Mouse (Mus musculus) cortical plate, adult 2 months (tissue): ENCODE measurements around the gene Gm9040. TPM values are rescaled to one million over a fixed set of nuclear protein-coding genes. Genes with fewer than 3 reads are reported as not detected.
"Not testable (repeated sequence)": the region's sequence is repeated elsewhere in the genome, so short reads cannot be mapped to it uniquely, and the experiment has no call there.

Source experiments
- H3K27ac ChIP-seq: fragments of 200-500 bp; 2 replicates; pipeline ENCODE4 v1.5.1; 2012; ENCODE audit warnings: low read length, control low read depth, inconsistent platforms; ENCODE audit not compliant: insufficient read depth
- H3K4me1 ChIP-seq: fragments of 200-500 bp; 2 replicates; pipeline ENCODE4 v1.6.1; 2011; ENCODE audit warnings: low read length; ENCODE audit not compliant: control insufficient read depth, insufficient read depth
- H3K4me3 ChIP-seq: fragments of 200-500 bp; 2 replicates; pipeline ENCODE4 v1.5.1; 2011; ENCODE audit warnings: mild to moderate bottlenecking, low read length, control low read depth; ENCODE audit not compliant: insufficient read depth
- CTCF ChIP-seq: fragments of 200-500 bp; IDR thresholded peaks from 2 replicates; pipeline ENCODE4 v1.5.1; 2011; ENCODE audit warnings: mild to moderate bottlenecking, control low read depth, low read length; ENCODE audit not compliant: insufficient read depth; ENCODE audit errors: extremely low read depth
- POLR2A ChIP-seq: fragments of 200-500 bp; IDR thresholded peaks from 2 replicates; pipeline ENCODE4 v1.6.1; 2011; ENCODE audit warnings: mild to moderate bottlenecking, low read length, control low read depth; ENCODE audit not compliant: insufficient read depth; ENCODE audit errors: extremely low read depth
- polyA plus RNA-seq: library from polyadenylated mRNA; depleted of rRNA; stranded (reverse); fragments of >200 nt; gene quantifications from 2 replicates; pipeline ENCODE4 v1.2.3, GENCODE M21; 2012; rRNA removed

Gm9040 gene
- polyA plus RNA-seq: not detected in 2 replicates

DNA sequence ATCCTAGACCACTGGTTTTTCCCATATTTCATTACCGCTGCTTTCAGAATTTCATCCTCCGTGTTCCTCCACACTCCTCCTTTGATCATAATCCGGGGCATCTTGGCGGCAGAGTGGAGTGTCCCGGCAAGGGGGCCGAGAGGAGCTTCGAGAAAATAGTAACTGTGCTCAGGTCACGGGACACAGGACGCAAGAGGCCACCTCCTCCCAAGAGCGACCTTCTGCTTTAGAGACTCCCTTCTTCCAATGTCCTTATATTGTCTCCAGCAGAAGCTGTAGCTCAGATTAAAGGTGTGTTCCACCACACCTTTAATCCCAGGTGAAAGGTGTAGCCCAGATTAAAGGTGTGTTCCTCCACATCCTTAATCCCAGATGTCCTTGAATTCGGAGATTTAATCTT is at the start of gene Gm9040:
Gene Gm9040 (minus strand): TSS at position 101 of the 400 bp plus-strand sequence.
- H3K27ac ChIP-seq, H3K4me1 ChIP-seq, H3K4me3 ChIP-seq: not testable (repeated sequence)

DNA sequence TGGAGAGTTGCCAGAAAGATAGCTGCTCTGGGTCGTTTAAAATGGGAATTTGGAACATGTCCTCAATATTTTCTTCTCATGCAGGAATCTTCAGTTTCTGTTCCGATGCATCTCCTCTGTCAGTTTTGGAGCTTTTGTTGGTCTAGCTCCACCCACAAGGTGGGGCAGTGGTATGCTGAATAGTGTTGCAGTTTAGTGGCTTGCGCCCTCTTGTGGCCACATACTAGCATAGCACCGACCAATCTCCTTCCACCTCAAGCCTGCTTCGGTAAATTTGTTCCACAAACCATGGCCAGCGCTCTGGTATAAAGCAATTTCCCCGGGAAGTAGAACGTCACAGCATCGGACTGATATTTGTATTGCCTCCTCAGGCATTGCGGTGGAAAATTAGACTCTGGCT is 43.7 kb upstream of the Gm9040 start:
- no peak for TF ChIP-seq POLR2A
- TF ChIP-seq CTCF: peak; percentile 97
- Histone ChIP-seq H3K27ac (no peak overlapping the region), H3K4me1 (no peaks in the 10 kb centered on the region), H3K4me3 (no peak overlapping the region)

DNA sequence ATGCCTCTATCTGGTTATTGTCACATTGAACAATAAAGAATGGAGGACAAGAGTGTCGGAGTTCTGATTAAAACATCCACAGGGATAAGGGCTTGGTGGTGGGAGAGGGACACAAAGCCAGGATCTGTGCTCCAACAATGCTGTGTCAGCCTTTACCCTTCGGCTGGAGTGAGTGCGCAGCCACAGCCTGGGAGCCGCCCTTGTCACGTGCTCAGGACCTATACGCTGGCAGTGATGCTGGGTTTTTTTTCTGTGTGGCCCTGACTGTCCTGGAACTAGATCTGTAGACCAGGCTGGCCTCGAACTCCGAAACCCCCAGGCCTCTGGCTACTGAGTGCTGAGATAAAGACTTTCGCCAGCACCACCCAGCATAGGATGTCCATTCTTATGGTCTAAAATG is 42.7 kb upstream of the Gm9040 start:
- TF ChIP-seq CTCF (no peak), POLR2A (no peak)
- Histone ChIP-seq H3K27ac (no peak overlapping the region), H3K4me1 (no peaks in the 10 kb centered on the region), H3K4me3 (no peak overlapping the region)

DNA sequence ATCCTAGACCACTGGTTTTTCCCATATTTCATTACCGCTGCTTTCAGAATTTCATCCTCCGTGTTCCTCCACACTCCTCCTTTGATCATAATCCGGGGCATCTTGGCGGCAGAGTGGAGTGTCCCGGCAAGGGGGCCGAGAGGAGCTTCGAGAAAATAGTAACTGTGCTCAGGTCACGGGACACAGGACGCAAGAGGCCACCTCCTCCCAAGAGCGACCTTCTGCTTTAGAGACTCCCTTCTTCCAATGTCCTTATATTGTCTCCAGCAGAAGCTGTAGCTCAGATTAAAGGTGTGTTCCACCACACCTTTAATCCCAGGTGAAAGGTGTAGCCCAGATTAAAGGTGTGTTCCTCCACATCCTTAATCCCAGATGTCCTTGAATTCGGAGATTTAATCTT is 27.2 kb upstream of the Gm9040 start, which contains the start of gene Gm9049:
Gene Gm9049 (minus strand): TSS at position 101 of the 400 bp plus-strand sequence.
- not testable (repeated sequence) for H3K4me3 ChIP-seq, H3K27ac ChIP-seq, H3K4me1 ChIP-seq

DNA sequence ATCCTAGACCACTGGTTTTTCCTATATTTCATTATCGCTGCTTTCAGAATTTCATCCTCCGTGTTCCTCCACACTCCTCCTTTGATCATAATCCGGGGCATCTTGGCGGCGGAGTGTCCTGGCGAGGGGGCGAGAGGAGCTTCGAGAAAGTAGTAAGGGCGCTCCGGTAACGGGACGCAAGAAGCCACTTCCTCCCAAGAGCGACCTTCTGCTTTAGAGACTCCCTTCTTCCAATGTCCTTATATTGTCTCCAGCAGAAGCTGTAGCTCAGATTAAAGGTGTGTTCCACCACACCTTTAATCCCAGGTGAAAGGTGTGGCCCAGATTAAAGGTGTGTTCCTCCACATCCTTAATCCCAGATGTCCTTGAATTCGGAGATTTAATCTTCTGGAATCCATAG is 21.8 kb upstream of the Gm9040 start, which contains the start of gene Gm9048:
Gene Gm9048 (minus strand): TSS at position 101 of the 400 bp plus-strand sequence.
- H3K4me1 ChIP-seq, H3K27ac ChIP-seq, H3K4me3 ChIP-seq: not testable (repeated sequence)

DNA sequence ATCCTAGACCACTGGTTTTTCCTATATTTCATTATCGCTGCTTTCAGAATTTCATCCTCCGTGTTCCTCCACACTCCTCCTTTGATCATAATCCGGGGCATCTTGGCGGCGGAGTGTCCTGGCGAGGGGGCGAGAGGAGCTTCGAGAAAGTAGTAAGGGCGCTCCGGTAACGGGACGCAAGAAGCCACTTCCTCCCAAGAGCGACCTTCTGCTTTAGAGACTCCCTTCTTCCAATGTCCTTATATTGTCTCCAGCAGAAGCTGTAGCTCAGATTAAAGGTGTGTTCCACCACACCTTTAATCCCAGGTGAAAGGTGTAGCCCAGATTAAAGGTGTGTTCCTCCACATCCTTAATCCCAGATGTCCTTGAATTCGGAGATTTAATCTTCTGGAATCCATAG is 16.4 kb upstream of the Gm9040 start, which contains the start of gene Gm9046:
Gene Gm9046 (minus strand): TSS at position 101 of the 400 bp plus-strand sequence.
- H3K27ac ChIP-seq, H3K4me1 ChIP-seq, H3K4me3 ChIP-seq: not testable (repeated sequence)

DNA sequence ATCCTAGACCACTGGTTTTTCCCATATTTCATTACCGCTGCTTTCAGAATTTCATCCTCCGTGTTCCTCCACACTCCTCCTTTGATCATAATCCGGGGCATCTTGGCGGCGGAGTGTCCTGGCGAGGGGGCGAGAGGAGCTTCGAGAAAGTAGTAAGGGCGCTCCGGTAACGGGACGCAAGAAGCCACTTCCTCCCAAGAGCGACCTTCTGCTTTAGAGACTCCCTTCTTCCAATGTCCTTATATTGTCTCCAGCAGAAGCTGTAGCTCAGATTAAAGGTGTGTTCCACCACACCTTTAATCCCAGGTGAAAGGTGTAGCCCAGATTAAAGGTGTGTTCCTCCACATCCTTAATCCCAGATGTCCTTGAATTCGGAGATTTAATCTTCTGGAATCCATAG is 11.0 kb upstream of the Gm9040 start, which contains the start of gene Gm9045:
Gene Gm9045 (minus strand): TSS at position 101 of the 400 bp plus-strand sequence.
- H3K4me1 ChIP-seq, H3K27ac ChIP-seq, H3K4me3 ChIP-seq: not testable (repeated sequence)

DNA sequence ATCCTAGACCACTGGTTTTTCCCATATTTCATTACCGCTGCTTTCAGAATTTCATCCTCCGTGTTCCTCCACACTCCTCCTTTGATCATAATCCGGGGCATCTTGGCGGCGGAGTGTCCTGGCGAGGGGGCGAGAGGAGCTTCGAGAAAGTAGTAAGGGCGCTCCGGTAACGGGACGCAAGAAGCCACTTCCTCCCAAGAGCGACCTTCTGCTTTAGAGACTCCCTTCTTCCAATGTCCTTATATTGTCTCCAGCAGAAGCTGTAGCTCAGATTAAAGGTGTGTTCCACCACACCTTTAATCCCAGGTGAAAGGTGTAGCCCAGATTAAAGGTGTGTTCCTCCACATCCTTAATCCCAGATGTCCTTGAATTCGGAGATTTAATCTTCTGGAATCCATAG is 5.5 kb upstream of the Gm9040 start, which contains the start of gene Gm9044:
Gene Gm9044 (minus strand): TSS at position 101 of the 400 bp plus-strand sequence.
- H3K4me3 ChIP-seq, H3K27ac ChIP-seq, H3K4me1 ChIP-seq: not testable (repeated sequence)

DNA sequence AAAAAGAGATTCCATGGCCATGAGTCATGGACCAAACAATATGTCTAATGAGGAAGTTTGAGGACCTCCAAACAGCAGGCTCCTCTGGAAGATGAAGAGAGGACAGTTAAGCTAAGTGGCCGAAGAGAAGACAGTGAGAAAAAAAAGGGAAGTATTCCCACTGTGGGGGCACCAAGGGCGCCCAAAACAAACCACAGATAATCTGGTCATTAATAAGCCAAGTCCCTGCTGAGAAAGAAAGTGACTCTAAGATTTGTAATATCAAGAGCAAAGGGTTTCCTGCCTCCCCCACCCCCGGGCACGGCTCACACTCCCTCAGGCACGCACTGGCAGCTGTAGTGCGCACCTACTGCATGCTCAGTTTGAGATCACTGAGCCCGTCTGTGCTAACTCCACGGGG is 7.7 kb downstream of the Gm9040 start:
- no peaks in the 10 kb centered on the region for H3K4me1 ChIP-seq
- H3K4me3 ChIP-seq: no peak overlapping the region
- TF ChIP-seq POLR2A: no peak
- no peak for TF ChIP-seq CTCF
- H3K27ac ChIP-seq: no peak overlapping the region

DNA sequence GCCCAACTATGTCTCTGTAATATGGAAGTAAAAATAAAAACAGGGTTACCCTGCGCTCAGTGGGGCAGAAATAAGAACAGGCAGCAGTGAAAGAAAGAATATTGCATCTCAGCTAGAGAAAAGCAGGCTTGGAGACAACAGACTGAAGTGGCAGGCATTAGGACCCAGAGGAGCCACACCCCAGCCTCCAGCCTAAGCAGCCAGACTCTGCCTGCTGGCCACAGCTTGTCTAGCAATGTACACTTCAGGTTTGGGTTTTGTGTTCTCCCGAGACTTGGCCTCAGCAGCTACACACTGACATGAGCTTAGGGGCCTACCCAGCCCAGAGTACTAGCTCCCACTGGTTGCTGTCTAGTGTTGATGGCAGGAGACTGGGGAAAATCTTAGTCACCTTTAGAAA is 24.6 kb downstream of the Gm9040 start:
- not testable (repeated sequence) for H3K27ac ChIP-seq, H3K4me3 ChIP-seq, H3K4me1 ChIP-seq

DNA sequence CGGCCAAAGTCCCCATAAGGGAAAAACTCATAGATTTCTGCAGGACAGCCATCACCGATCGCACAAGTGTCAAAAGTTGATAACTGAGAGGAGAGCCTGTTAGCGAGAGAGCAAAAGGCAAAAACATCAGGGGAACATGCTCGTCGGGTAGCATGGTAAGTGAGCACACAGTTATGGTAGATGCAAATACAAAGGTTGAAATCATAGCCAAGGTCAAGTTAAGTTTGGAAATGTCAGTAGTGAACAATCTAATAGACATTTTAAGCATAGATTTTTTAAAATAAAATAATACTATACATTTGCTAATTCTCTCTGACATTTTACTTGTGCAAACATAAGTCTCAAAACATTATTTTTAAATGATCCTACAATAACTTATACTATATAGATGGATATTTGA is 31.8 kb downstream of the Gm9040 start, which contains the start of gene Iltifb:
Gene Iltifb (minus strand): TSS at position 101 of the 400 bp plus-strand sequence.
- Histone ChIP-seq H3K27ac (no peak within 1 kb of the TSS), H3K4me3 (no peak within 1 kb of the TSS), H3K4me1 (no peaks in the 10 kb centered on the region)
- TF ChIP-seq POLR2A: no peak
- TF ChIP-seq CTCF: no peak

DNA sequence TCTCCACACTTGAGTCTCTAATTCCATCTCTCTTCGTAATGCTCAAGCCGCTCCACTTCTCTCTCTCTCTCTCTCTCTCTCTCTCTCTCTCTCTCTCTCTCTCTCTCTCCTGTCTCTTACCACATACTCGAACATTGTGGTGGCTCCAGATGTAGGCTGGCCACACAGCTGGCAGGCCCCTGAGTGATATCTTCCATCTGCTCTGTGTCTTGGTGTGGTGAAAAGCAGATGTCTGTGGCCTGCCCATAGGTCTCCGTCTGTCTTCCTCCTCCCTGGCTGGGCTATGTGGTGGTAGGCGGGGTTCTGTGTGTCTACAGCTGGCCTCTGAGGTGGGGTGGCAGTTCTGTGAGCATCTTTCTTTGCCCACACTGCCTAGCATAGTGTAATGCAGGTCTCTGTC is 43.8 kb downstream of the Gm9040 start:
- not testable (repeated sequence) for H3K4me1 ChIP-seq, H3K4me3 ChIP-seq, H3K27ac ChIP-seq

DNA sequence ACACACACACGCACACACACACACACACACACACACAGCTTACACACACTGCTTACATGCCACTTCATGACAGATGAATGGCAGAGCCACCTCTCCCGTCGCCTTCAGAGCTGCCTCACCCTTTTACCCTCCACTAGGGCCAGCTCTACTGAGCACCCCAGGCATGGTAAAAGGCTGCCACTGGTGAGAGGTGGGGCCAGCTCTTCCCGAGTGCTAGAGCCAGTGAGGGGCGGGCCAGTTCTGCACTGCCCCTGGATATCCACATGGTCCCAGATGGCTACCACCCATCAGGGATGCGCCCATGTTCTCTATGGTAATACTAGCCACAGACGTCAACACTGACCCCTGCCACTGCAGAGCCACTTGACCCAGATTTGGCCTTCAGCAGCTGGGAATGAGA is 44.2 kb downstream of the Gm9040 start:
- not testable (repeated sequence) for H3K27ac ChIP-seq, H3K4me3 ChIP-seq, H3K4me1 ChIP-seq

DNA sequence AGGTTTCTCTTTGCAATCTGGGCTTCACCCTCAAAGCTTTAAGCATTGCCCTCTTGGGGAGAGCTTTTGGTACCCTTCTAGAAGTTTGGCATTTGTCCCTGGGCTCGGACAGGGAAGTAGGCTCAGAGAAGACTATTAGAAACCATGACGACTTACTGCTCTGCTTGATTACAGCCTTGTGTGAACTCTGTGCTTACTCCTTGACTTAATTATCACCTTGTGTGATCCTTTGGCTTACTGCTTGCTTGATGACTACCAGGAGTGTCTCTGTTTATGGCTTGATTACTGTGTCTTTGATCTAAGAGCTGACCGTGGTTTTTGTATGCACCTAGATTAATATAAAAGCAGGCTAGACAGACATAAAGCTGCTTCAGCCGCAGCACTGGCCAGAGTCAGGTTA is 48.7 kb downstream of the Gm9040 start:
- H3K4me3 ChIP-seq, H3K4me1 ChIP-seq, H3K27ac ChIP-seq: not testable (repeated sequence)
